In genomic region chr14:48213593-48213992, GRCm38 (mm10) we compare ENCODE assay signal across 26 mouse cellular contexts.
DNase-seq lines count a peak whose midpoint lies in the region; ATAC-seq lines count a peak whose summit lies in the region.
"Had no signal": no experiment of that assay in that cellular context is flagged by ENCODE, and none has a peak within 500 bp of the region (broad histone marks: within the 10 kb centered on the region; RNA-seq: fewer than 3 reads in every experiment).

No protein-coding gene starts in this region.

- no peak overlapping the region for H3K27ac ChIP-seq in hindbrain, embryonic 13.5 days
- H3K27ac ChIP-seq: embryonic facial prominence, embryonic 10.5 days; embryonic facial prominence, embryonic 13.5 days; heart, adult 2 months; hindbrain, embryonic 12.5 days; intestine, embryonic 15.5 days had no signal

- no peaks in the 10 kb centered on the region for H3K27me3 ChIP-seq in hindbrain, embryonic 13.5 days
- H3K27me3 ChIP-seq: CH12.LX; embryonic facial prominence, embryonic 13.5 days; hindbrain, embryonic 12.5 days; intestine, embryonic 15.5 days; Patski had no signal

- H3K9me3 ChIP-seq in hindbrain, embryonic 13.5 days = no peaks in the 10 kb centered on the region
- H3K9me3 ChIP-seq: embryonic facial prominence, embryonic 10.5 days; embryonic facial prominence, embryonic 13.5 days; G1E; hindbrain, embryonic 12.5 days; intestine, embryonic 15.5 days had no signal

- no peak overlapping the region for H3K4me2 ChIP-seq in hindbrain, embryonic 13.5 days
- H3K4me2 ChIP-seq: embryonic facial prominence, embryonic 13.5 days; heart, embryonic 11.5 days; hindbrain, embryonic 12.5 days; intestine, embryonic 15.5 days had no signal

- no peaks in the 10 kb centered on the region for H3K36me3 ChIP-seq in hindbrain, embryonic 13.5 days
- H3K36me3 ChIP-seq: embryonic facial prominence, embryonic 13.5 days; G1E; hindbrain, embryonic 12.5 days; intestine, embryonic 15.5 days had no signal

- no peak overlapping the region for H3K4me3 ChIP-seq in hindbrain, embryonic 13.5 days
- H3K4me3 ChIP-seq: embryonic facial prominence, embryonic 10.5 days; embryonic facial prominence, embryonic 13.5 days; erythroblast, embryonic 14.5 days; heart, adult 2 months; hindbrain, embryonic 12.5 days; intestine, embryonic 15.5 days had no signal

- DNase-seq in cerebellum, postnatal 25 days = peak; percentile 52 to 65
- no peak for DNase-seq in cerebellum, adult 11 months
- DNase-seq in frontal cortex, postnatal 25 days (ENCODE audit: low spot score in 2 of 2) = no peak
- peak; percentile 18 for DNase-seq in thymus, postnatal 14 days
- DNase-seq in thymus, postnatal 0 days (ENCODE audit: low spot score) = no peak
- DNase-seq: B cell, adult 2 months; cerebellum, adult 11-12 months; cerebellum, adult 9-10 months; cerebellum, postnatal 14 days; embryo, embryonic 11 days; gastrocnemius, postnatal 25 days; heart, adult 2 months; kidney, adult 11 months had no signal

- WGBS in hindbrain, embryonic 13.5 days = 94% methylated on average over 15 of the region's 15 CpGs

- H3K9ac ChIP-seq in hindbrain, embryonic 13.5 days = no peak overlapping the region
- H3K9ac ChIP-seq: embryonic facial prominence, embryonic 13.5 days; hindbrain, embryonic 12.5 days; intestine, embryonic 15.5 days had no signal

- ATAC-seq in frontal cortex, adult (ENCODE audit: low TSS enrichment) = peak; percentile 21; the same call in 1 of the 2 replicates
- ATAC-seq in hindbrain, embryonic 13.5 days (ENCODE audit: low FRiP score) = no peak
- ATAC-seq: forebrain, embryonic 14.5 days; hindbrain, embryonic 16.5 days; intestine, embryonic 15.5 days had no signal

- H3K4me1 ChIP-seq in hindbrain, embryonic 13.5 days (replicated peaks) = peaks cover 9% of the 10 kb centered on the region; the same call in 1 of the 2 replicates
- H3K4me1 ChIP-seq: embryonic facial prominence, embryonic 10.5 days; intestine, embryonic 15.5 days had no signal

Comparison
In these comparisons a context has a peak if more than half of its experiments do, and no peak if none do; other contexts are left out.
1. DNase-seq: peak in cerebellum, postnatal 25 days (2 of 2) and thymus, postnatal 14 days (single experiment); none in cerebellum, adult 11 months (single experiment), frontal cortex, postnatal 25 days (0 of 2) and thymus, postnatal 0 days (single experiment).